Mouse (Mus musculus): ENCODE measurements around the gene Sqor.
A peak's percentile ranks its signal among the peaks of the same experiment; 100 is the strongest.

Sqor gene

GRCm38 (mm10) chr2:122783730-122784129, 18.7 kb downstream of the Sqor start:
- DNase-seq (ENCODE audit: low read depth, low spot score), result no peak

- DNase-seq (ENCODE audit: low read depth, low spot score), result no peak
These were observed 19.7 kb downstream of the Sqor start for GRCm38 (mm10) chr2:122784701-122785100.

GRCm38 (mm10) chr2:122786167-122786566, 21.1 kb downstream of the Sqor start:
- no peak for DNase-seq (ENCODE audit: low read depth, low spot score)

GRCm38 (mm10) chr2:122789311-122789710, 24.3 kb downstream of the Sqor start:
- peak; percentile 35 for DNase-seq (ENCODE audit: low read depth, low spot score)

- DNase-seq (ENCODE audit: low read depth, low spot score), result no peak
These were observed 24.7 kb downstream of the Sqor start for GRCm38 (mm10) chr2:122789730-122790129.

- no peak for DNase-seq (ENCODE audit: low read depth, low spot score)
These were observed 39.4 kb downstream of the Sqor start for GRCm38 (mm10) chr2:122804392-122804791.

- DNase-seq (ENCODE audit: low read depth, low spot score), result no peak
These were observed 41.0 kb downstream of the Sqor start for GRCm38 (mm10) chr2:122806040-122806439.

- DNase-seq (ENCODE audit: low read depth, low spot score), result no peak
These were observed 44.0 kb downstream of the Sqor start for GRCm38 (mm10) chr2:122809027-122809426.

GRCm38 (mm10) chr2:122816986-122817385, 51.9 kb downstream of the Sqor start:
- no peak for DNase-seq (ENCODE audit: low read depth, low spot score)

GRCm38 (mm10) chr2:122821246-122821645, 56.2 kb downstream of the Sqor start:
- no peak for DNase-seq (ENCODE audit: low read depth, low spot score)

- no peak for DNase-seq (ENCODE audit: low read depth, low spot score)
These were observed 60.6 kb downstream of the Sqor start for GRCm38 (mm10) chr2:122825406-122826236.

GRCm38 (mm10) chr2:122826302-122826701, 61.3 kb downstream of the Sqor start:
- no peak for DNase-seq (ENCODE audit: low read depth, low spot score)

GRCm38 (mm10) chr2:122854636-122855035, 89.6 kb downstream of the Sqor start:
- no peak for DNase-seq (ENCODE audit: low read depth, low spot score)

GRCm38 (mm10) chr2:122855354-122855753, 90.3 kb downstream of the Sqor start:
- no peak for DNase-seq (ENCODE audit: low read depth, low spot score)

Measured in CD4-positive helper T cell, adult 2 months (primary cell).